Mouse (Mus musculus) liver, embryonic 11.5 days (tissue): Measurements from ENCODE around the gene Ap3s2. TPM values are rescaled to one million over a fixed set of nuclear protein-coding genes. Genes with fewer than 3 reads are reported as not detected.

Experiments used
- ATAC-seq: fragments of 200-750 bp; cut with Nextera tagmentation; replicated peaks from 2 replicates; pipeline ENCODE4 v1.8.0; 2017; ENCODE audit warnings: moderate number of reproducible peaks, mild to moderate bottlenecking, moderate TSS enrichment, moderate library complexity; ENCODE audit not compliant: low FRiP score
- DNase-seq: peaks from one replicate; pipeline ENCODE4 v3.0.0-alpha.2; 2017; ENCODE audit warnings: low spot score
- H3K27ac ChIP-seq: fragments of 300-500 bp; sonication (generic); 2 replicates; pipeline ENCODE4 v1.5.1; 2014; ENCODE audit warnings: mild to moderate bottlenecking, low read depth, low read length, control low read depth
- H3K27me3 ChIP-seq: fragments of 300-500 bp; sonication (generic); replicated peaks from 2 replicates; pipeline ENCODE4 v1.6.1; 2014; ENCODE audit warnings: low read length, mixed read lengths; ENCODE audit not compliant: control insufficient read depth, insufficient read depth
- H3K36me3 ChIP-seq: fragments of 300-500 bp; sonication (generic); 2 replicates; pipeline ENCODE4 v1.6.1; 2014; ENCODE audit warnings: mild to moderate bottlenecking, low read length, moderate library complexity, mixed read lengths; ENCODE audit not compliant: control insufficient read depth, insufficient read depth
- H3K4me1 ChIP-seq: fragments of 300-500 bp; sonication (generic); replicated peaks from 2 replicates; pipeline ENCODE4 v1.6.1; 2014; ENCODE audit warnings: low read length, mixed read lengths; ENCODE audit not compliant: control insufficient read depth, insufficient read depth
- H3K4me2 ChIP-seq: fragments of 300-500 bp; sonication (generic); 2 replicates; pipeline ENCODE4 v1.6.1; 2014; ENCODE audit warnings: mild to moderate bottlenecking, control low read depth, moderate library complexity
- H3K4me3 ChIP-seq: fragments of 300-500 bp; sonication (generic); 2 replicates; pipeline ENCODE4 v1.5.1; 2014; ENCODE audit warnings: low read depth, low read length, control low read depth
- H3K9ac ChIP-seq: fragments of 300-500 bp; sonication (generic); 2 replicates; pipeline ENCODE4 v1.6.1; 2014; ENCODE audit warnings: low read depth, low read length, control low read depth
- H3K9me3 ChIP-seq: fragments of 300-500 bp; sonication (generic); 2 replicates; pipeline ENCODE4 v1.6.1; 2016; ENCODE audit warnings: low read length, inconsistent platforms, mixed read lengths; ENCODE audit not compliant: control insufficient read depth
- WGBS: fragments of 180-500 bp; shearing (Covaris S2); extraction: QIAGEN DNeasy Blood & Tissue Kit; methylation state at CpG from one replicate; pipeline ENCODE4 v1.1.7; 2014; 5-methylcytosine and 5-hydroxymethylcytosine counted together
- polyA plus RNA-seq: library from polyadenylated mRNA; unstranded; fragments of >200 nt; fragmentation: Nextera tagmentation; extraction: Ambion mirVana; gene quantifications from 2 replicates; pipeline ENCODE4 v1.2.1, GENCODE M21; 2014

Ap3s2 gene
- polyA plus RNA-seq, 1 experiment from 2014 or later, result 28.7 TPM

DNA sequence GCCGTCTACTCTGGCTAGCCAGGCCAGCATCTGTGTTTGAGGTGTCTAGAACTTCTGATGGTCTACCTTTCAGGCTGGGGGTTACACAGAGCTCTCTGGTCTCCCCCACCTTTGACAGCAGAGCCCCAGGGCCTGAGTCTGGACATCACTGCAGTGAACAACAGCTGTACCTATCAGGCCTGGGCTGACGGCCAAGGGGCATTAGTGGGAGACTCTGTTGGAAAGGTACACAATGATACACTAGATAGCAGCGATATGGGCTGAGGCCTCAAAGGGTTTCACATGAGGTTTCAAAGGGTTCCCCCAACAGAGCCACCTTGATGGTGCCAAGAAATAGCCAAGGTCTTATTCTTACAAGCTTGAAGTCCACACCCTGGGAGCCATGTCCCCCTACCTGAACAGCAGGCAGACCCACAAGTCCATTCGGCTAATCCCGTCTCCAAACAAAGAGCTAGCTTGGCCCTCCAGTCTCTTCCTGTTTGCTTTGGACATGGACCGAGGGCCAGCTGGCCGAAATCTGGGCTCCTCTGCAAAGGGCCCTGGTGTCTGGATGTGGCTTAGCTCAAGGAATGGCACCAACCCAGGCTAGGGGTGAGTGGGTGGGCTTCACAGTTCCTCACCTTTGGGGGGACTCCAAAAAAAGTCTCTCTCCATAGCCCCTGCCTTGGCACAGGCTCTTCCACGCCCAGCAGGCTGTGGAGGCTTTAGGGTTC is 76.2 kb downstream of the Ap3s2 start:
- 72% methylated on average over 8 of the region's 8 CpGs for WGBS
- H3K4me3 ChIP-seq, result no peak overlapping the region
- ATAC-seq (no peak), DNase-seq (no peak)
- H3K27ac ChIP-seq, result no peak overlapping the region
- H3K9ac ChIP-seq, result no peak overlapping the region
- no peaks in the 10 kb centered on the region for H3K36me3 ChIP-seq
- peaks cover 21% of the 10 kb centered on the region for H3K27me3 ChIP-seq
- H3K4me2 ChIP-seq, result no peak overlapping the region
- no peaks in the 10 kb centered on the region for H3K9me3 ChIP-seq
- peaks cover 4% of the 10 kb centered on the region for H3K4me1 ChIP-seq

DNA sequence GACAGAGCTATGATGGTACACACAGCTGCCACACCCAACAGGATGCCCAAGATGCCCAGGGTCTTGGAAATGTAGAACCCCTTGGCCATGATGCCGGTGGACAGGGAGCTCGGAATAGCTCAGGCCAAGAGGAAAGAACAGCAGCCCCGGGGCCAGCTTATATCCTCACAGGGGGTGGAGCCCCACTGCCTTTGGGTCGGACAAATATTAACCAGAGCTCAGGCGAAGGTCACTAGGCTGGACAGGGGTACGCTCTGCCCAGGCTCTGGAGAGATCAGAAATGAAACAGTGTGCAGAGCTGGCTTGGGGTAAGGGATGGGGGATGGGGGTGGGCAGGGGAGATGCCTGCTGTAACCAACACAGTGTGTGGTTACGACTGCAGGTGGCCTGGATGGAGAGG is 78.3 kb downstream of the Ap3s2 start:
- Histone ChIP-seq H3K27ac (peak overlapping the region; percentile 62; the same call in 1 of the 2 replicates), H3K4me1 (peaks cover 4% of the 10 kb centered on the region), H3K36me3 (no peaks in the 10 kb centered on the region), H3K27me3 (peaks cover 4% of the 10 kb centered on the region), H3K4me3 (peak overlapping the region; percentile 14), H3K9me3 (no peaks in the 10 kb centered on the region), H3K9ac (no peak overlapping the region), H3K4me2 (peak overlapping the region; percentile 46)
- whole genome bisulfite sequencing, result 59% methylated on average over 7 of the region's 7 CpGs
- DNase-seq (no peak), ATAC-seq (peak; percentile 75)

DNA sequence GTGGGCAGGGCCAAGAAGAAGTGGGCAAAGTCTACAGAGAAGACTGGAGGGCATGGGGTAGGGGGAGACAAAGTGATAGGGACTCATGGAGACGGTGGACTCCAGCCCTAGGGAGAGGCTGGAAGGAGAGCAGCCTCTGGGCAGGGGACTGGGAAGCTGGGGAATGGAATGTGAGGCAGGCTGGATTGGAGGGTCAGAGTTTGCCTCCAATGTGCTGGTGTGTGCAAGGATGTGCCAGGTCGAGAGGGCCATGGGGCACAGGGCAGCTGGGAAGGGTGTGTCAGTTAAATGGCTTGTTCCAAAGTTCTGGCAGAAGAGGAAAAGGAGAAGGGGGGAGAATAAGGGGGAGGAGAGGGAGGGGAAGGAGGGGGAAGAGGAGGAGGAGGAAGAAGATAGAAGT is 83.2 kb downstream of the Ap3s2 start:
- no peak overlapping the region for H3K9ac ChIP-seq
- H3K9me3 ChIP-seq, result no peaks in the 10 kb centered on the region
- H3K36me3 ChIP-seq, result no peaks in the 10 kb centered on the region; the same call in 1 of the 2 replicates
- no peak for ATAC-seq
- H3K4me1 ChIP-seq, result no peaks in the 10 kb centered on the region
- H3K27me3 ChIP-seq, result no peaks in the 10 kb centered on the region
- no peak overlapping the region for H3K4me3 ChIP-seq
- H3K27ac ChIP-seq, result no peak overlapping the region
- H3K4me2 ChIP-seq, result no peak overlapping the region
- WGBS, result 64% methylated on average over 2 of the region's 2 CpGs
- no peak for DNase-seq

DNA sequence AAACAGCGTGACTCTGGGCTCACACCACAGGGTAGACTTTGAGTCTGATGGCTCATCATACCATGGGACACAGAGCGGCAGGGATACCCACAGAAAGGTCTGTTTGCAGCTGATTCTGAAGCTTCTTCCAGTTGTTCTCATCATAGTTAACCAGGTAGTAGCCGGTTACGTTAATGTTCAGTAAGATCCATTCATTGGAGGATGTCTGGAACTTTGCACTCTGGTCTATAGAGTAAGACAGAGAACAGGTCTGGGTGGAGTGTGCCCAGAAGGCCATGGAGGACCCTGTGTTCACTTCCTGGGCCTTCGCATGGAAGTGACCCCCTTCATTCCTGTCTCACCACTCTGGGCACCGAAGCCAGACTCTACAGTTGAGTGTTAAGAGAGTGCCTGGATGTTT is 85.3 kb downstream of the Ap3s2 start:
- Histone ChIP-seq H3K36me3 (no peaks in the 10 kb centered on the region; the same call in 1 of the 2 replicates), H3K27me3 (no peaks in the 10 kb centered on the region), H3K4me1 (no peaks in the 10 kb centered on the region), H3K4me3 (no peak overlapping the region), H3K9ac (no peak overlapping the region), H3K9me3 (no peaks in the 10 kb centered on the region), H3K4me2 (no peak overlapping the region), H3K27ac (no peak overlapping the region)
- DNase-seq, result no peak
- WGBS, result 93% methylated on average over 6 of the region's 6 CpGs
- no peak for ATAC-seq

DNA sequence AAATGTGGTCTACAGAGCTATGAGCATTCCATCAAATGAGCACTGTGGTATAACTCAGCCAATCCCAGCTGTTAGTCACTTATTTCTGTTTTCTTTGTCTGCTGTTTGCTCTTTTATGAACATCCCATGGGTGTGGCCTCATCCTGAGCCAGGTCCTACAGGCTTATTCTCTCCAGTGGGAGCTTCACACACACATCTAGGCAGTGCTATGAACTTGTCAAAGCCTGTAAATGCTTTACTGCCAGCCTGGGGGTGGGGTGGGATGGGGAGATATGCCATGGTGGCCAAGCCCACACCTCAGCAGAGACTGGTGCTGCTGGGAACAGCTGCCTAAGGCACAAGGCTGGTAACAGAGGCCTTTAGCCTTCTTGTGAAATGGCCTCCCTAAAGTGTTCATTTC is 87.5 kb downstream of the Ap3s2 start:
- H3K4me2 ChIP-seq, result no peak overlapping the region
- no peak overlapping the region for H3K27ac ChIP-seq
- DNase-seq (no peak), ATAC-seq (no peak)
- H3K4me3 ChIP-seq, result no peak overlapping the region
- H3K4me1 ChIP-seq, result no peaks in the 10 kb centered on the region
- no peaks in the 10 kb centered on the region; the same call in 1 of the 2 replicates for H3K36me3 ChIP-seq
- H3K9ac ChIP-seq, result no peak overlapping the region
- H3K27me3 ChIP-seq, result no peaks in the 10 kb centered on the region
- no peaks in the 10 kb centered on the region for H3K9me3 ChIP-seq

DNA sequence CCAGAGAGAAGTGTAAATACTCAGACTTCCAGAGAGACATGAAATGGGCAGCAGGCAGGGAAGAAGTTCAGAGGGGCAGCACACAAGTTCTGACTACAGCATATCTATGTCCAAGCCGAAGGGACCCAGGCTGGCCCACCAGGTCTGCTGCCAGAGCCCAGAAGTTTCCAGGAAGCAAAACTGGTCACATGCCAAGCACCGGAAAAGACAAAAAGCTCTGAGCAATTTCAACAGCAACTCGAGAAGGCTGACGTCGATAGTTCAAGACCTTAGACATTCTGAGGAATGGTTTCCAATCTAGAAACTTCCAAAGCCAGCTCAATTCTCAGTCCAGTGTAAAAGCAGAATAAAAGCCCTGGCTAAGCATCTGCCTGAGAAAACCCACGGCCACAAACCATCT is 88.9 kb downstream of the Ap3s2 start:
- Histone ChIP-seq H3K36me3 (no peaks in the 10 kb centered on the region; the same call in 1 of the 2 replicates), H3K9me3 (no peaks in the 10 kb centered on the region), H3K4me1 (no peaks in the 10 kb centered on the region), H3K4me2 (no peak overlapping the region), H3K4me3 (no peak overlapping the region), H3K9ac (no peak overlapping the region), H3K27me3 (no peaks in the 10 kb centered on the region), H3K27ac (no peak overlapping the region)
- no peak for ATAC-seq
- no peak for DNase-seq
- 70% methylated on average over 6 of the region's 6 CpGs for WGBS

DNA sequence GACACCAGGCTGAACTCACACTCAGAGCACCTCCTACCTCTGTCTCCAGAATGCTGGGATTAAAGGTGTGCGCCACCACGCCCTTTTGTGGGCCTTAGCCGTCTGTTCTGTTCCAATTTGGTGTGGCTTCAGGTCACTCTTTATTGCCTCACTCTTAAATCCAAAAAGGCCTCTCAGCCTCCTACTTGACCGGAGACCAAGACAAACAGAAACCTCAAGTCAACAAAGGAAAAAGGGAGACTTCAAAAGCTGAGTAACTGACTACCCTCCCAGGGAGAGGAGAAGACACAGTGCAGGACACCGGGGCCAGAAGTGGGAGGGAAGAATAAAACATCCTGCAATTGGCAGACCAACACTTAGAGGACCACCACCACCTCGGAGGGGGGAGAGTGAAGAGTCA is 89.3 kb downstream of the Ap3s2 start:
- no peaks in the 10 kb centered on the region for H3K27me3 ChIP-seq
- WGBS, result 67% methylated on average over 6 of the region's 6 CpGs
- no peaks in the 10 kb centered on the region; the same call in 1 of the 2 replicates for H3K36me3 ChIP-seq
- no peak overlapping the region for H3K27ac ChIP-seq
- H3K9ac ChIP-seq, result no peak overlapping the region
- H3K4me1 ChIP-seq, result no peaks in the 10 kb centered on the region
- no peaks in the 10 kb centered on the region for H3K9me3 ChIP-seq
- H3K4me3 ChIP-seq, result no peak overlapping the region
- DNase-seq, result no peak
- ATAC-seq, result no peak
- H3K4me2 ChIP-seq, result no peak overlapping the region

DNA sequence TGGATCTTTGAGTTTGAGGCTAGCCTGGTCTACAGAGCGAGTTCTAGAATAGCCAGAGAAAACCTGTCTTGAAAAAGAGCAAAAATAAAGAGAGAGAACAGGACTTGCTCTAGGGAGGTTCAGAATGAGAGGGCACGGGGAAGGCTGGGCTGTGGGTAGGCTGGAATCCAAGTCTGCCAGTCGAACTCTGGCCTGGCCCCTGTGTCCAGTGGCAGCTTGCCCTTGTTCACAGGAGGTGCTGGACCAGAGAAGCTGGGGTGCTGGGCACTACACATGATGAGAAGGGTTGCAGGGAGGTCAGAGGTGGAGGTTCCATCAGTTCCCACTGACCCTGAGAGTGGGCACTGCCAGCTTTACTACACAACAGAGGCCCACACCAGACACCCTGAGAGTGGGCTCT is 92.1 kb downstream of the Ap3s2 start:
- no peak for ATAC-seq
- Histone ChIP-seq H3K9me3 (no peaks in the 10 kb centered on the region), H3K4me3 (no peak overlapping the region), H3K36me3 (no peaks in the 10 kb centered on the region), H3K27me3 (no peaks in the 10 kb centered on the region), H3K4me1 (no peaks in the 10 kb centered on the region), H3K4me2 (no peak overlapping the region), H3K9ac (no peak overlapping the region), H3K27ac (no peak overlapping the region)
- 62% methylated on average over 3 of the region's 3 CpGs for WGBS
- DNase-seq, result no peak
